Mouse (Mus musculus): ENCODE results near the gene Hoxb2. TPM values are rescaled to one million over a fixed set of nuclear protein-coding genes. Genes with fewer than 3 reads are reported as not detected.
A peak's percentile ranks its signal among the peaks of the same experiment; 100 is the strongest.

Hoxb2 gene
- total and polyA plus RNA-seq, 3 experiments, result 18.7 to 69.6 (median 22.6) TPM

- DNase-seq, result no peak
Measured at GRCm38 (mm10) chr11:96334998-96335397, 15.3 kb upstream of the Hoxb2 start.

GRCm38 (mm10) chr11:96336597-96336996, 13.7 kb upstream of the Hoxb2 start:
- DNase-seq, result peak; percentile 76

DNA sequence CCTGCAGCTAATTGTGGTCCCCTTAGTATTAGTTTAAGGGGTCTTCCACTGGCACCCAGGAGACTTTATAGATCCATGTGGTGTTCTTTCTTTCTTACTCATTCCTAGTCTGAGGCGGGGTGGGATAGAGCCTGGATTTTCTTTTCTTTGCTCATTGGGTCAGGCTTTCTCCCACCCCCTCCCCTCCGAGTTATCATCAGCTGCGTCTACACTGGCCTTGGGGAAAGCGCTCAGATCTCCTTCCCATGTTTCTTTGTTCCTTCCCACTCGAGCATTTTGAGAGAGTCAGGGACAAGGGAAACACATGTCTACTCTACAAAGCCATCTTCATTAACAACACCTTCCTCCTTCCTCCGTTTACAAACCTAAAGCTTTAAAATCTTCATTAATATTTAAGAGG, 13.3 kb upstream of the Hoxb2 start:
- DNase-seq, result peak; percentile 52

DNA sequence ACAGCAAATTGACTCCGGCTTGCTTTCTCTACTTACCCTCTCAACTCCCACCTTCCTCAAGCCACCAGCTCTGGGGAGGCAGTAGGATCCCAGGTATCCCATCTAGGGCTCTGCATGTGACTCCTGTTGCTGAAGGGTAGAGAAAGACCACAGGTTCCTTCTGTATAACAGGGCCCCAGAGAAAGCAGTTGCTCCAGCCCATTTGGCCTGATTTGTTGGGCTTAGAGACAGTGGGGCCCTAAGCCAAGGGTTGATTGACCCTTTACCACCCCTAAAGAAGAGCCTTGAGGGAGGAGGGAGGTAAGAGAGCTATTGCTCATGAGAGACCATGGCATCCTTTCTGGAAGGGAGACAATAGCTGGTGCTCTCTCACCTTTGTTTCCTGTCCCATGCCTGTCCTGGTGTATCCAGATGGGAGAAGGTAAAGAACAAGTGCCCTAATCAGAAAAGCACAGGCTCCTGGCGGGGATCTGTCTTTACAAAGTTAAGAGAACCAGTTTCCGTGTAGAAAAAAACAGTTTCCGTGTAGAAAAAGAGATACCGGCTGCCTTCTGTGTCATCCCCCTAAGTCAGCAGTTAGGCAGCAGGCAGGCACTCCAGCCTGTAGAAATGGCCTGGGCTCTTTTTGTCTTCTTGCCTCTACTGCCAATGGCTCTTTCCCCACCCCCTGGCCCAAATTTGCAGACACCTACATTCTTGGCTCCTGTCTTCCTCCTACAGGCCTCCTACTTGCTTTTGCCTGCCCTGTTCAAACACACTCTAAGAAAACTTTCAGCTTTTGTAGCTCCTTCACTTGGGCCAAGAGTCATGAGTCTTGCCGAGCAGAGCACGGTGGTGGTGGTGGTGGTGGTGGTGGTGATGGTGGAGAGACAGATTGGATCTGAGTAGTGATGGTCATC, 11.1 kb upstream of the Hoxb2 start:
- DNase-seq, result peak; percentile 48

GRCm38 (mm10) chr11:96340698-96341365, 9.5 kb upstream of the Hoxb2 start:
- DNase-seq, result peak; percentile 75

DNA sequence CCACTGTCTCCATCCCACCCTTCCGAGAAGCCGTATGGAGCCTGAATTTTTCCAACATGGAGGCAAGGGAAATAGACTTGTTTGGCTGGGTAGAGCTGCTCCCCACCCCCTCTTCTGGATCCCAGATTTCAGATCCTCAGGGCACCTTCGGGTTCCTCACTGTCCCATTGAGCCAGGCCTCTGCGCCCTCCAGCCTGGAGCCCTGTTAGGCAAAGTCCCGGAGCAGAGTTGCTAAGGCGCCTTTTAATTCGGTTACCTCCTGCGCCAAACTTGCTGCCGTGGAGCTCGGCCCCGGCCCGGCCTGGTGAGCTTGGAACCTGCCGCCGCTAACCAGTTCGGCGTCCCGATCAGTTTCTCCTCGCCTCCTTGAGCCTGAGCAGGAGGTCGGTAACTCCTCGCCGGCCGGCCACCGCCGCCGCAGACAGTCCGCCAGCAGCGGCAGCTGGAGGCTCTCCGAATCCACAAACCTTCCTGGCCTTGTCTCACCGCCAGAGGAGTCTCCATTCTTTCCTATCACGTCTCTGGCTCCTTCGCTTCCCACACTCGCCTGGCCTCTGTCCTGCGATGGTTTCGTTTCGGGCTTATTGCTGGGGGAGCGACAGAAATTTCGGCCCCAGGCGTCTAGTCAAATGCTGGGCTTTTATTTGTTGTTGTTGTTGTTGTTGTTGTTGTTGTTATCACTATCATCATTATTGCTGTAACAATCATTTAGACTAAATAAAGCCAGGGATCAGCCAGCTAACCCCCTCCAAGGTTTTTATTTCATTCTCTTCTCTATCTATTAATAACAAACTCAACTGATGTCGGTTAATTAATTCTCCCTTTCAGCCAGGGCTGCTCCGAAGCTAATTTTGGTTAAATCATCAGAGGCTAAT, 8.4 kb upstream of the Hoxb2 start:
- DNase-seq, result peak; percentile 83

- DNase-seq, result peak; percentile 61
Measured at GRCm38 (mm10) chr11:96342576-96342930, 7.8 kb upstream of the Hoxb2 start.

GRCm38 (mm10) chr11:96343206-96343745, 7.0 kb upstream of the Hoxb2 start:
- DNase-seq, result peak; percentile 55

DNA sequence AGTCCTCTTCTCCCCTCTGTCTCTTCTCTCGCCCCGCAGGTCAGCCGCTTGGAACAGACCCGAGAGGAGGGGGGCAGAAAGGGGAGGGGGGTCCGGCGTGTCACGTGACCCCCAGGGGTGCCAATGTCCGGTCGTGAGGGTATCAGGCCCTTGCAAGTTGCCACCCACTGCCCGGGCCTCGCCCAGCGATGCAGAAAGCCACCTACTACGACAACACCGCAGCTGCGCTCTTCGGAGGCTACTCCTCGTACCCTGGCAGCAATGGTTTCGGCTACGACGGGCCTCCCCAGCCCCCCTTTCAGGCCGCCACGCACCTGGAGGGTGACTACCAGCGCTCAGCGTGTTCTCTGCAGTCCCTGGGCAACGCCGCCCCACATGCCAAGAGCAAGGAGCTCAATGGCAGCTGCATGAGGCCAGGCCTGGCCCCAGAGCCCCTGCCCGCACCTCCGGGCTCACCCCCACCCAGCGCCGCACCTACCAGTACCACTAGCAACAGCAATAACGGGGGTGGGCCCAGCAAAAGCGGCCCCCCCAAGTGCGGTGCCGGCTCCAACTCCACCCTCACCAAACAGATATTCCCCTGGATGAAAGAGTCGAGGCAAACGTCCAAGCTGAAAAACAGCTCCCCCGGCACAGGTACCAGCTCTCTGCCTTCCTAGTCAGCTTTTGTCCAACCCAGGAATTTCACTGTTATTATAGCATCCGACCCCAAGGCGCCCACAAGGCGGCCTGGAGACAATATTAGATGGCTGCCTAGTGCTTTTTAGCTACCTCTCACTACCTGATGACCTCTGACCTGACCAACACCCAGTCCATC, 6.1 kb upstream of the Hoxb2 start:
- peak; percentile 80 for DNase-seq

DNA sequence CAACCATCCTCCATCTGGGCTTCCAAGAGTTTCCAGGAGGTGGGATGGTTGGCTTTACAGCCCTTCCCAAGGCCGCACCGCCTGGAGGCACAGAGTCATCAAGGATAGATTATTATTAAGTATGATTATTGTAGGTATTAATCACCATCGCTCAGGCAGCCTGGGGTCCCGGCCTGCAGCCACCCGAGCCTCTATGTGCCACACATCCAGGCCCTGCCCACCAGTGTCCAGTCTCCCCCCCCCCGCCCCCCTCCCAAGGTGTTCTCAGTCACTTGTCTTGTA, 5.5 kb upstream of the Hoxb2 start:
- DNase-seq, result peak; percentile 71

GRCm38 (mm10) chr11:96345220-96345892, 5.0 kb upstream of the Hoxb2 start:
- no peak for DNase-seq

GRCm38 (mm10) chr11:96345893-96346806, 4.2 kb upstream of the Hoxb2 start:
- DNase-seq, result peak; percentile 72

- no peak for DNase-seq
Measured at GRCm38 (mm10) chr11:96346916-96347520, 3.3 kb upstream of the Hoxb2 start.

- DNase-seq, result no peak
Measured at GRCm38 (mm10) chr11:96347717-96348116, 2.6 kb upstream of the Hoxb2 start.

- DNase-seq, result peak; percentile 77
Measured at GRCm38 (mm10) chr11:96348141-96348928, 2.0 kb upstream of the Hoxb2 start.

DNA sequence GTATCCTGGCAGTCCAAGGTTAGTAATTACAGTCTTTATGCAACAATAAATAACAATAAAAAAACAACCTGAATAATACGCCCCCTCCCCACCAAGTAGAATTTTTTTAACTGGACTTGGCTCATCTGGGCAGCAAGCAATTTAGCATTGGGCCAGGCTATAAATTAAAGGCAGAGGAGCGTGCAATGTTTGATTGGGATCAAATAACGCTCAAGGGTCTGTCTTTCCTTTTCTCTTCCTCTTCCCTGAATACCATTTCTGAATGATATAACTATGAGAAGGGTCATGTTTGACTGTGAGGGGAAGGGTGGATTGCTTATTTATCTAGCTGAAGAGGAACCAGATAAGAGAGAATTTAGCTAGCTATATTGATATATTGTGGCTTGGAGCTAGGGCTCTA, 1.3 kb upstream of the Hoxb2 start:
- DNase-seq, result peak; percentile 21

DNA sequence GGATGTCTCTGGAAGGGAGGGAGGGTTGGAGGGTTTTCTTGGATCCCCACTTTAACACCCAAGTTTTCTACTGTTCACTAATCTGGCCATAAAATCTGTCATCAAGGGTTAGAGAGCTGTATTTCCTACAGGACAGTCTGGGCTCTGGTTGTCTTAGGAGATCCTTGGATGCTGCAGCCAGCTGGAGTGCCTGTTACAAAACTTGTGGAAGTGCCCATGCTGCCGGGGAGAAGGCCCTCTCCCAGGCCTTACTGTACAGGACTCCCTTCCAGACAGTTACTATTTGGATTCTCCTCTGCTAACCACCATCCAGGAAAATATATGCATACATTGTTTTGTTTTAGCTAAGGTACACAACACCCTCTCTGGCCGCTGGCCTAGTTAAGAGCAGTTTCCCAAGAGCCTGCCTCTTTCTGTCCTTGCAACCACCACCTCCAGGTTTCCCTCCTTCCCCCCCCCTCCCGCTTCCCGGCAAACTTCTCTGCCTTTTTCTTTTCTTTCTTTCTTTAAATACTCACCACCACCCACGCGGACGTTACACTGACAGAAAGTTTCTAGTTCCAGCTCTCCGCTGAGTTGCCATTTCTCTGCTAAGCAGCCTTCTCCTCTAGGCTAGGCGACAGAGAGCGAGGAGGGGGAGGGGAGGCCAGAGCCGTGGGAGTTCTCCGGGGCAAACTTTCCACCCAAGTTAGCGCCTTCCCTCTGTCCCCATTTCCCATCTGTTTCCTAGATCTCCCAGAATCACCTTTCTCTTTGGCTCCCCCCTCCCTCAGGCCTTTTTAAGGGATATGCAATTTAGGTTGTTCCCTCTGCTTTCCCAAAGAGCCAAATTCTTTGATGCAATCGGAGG, 609 bp upstream of the Hoxb2 start:
- peak; percentile 73 for DNase-seq
